ENCODE assay signal across 10 mouse cellular contexts in the genomic region with DNA sequence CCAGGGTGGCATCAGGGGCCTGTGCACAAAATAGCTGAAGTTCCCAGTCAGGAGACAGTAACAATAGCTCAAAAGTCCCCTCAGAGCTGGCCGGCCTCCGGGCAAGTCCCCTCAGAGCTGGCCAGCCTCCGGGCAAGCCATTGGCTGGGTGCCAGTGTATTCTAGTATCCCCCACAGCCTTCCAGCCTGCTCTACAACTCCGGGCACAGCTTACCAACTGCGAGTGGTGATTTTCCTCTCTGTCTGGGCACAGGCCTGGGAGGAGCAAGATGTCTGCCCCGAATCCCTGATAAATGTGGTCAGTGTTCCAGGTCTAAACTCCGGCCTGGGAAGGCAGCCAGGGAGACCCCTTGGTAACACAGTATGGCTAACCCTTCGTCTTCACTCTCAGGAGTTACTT. TPM values are rescaled to one million over a fixed set of nuclear protein-coding genes. Genes with fewer than 3 reads are reported as not detected.
A peak's percentile ranks its signal among the peaks of the same experiment; 100 is the strongest.
DNase-seq lines count a peak whose midpoint lies in the region; ATAC-seq and TF ChIP-seq lines count a peak whose summit lies in the region.
"Had no signal": no experiment of that assay in that cellular context is flagged by ENCODE, and none has a peak within 500 bp of the region (broad histone marks: within the 10 kb centered on the region; RNA-seq: fewer than 3 reads in every experiment).

No protein-coding gene starts in this region.

- H3K27ac ChIP-seq in left cerebral cortex, adult 2 months = no peak overlapping the region
- H3K27ac ChIP-seq in embryonic facial prominence, embryonic 14.5 days (replicated peaks; ENCODE audit: low read depth, low read length) = no peak overlapping the region

- no peak overlapping the region for H3K4me3 ChIP-seq in left cerebral cortex, adult 2 months
- no peak overlapping the region for H3K4me3 ChIP-seq in embryonic facial prominence, embryonic 14.5 days (ENCODE audit: low read depth, low read length)

- 60% methylated on average over 8 of the region's 8 CpGs for WGBS in embryonic facial prominence, embryonic 14.5 days

- H3K9me3 ChIP-seq in embryonic facial prominence, embryonic 14.5 days (ENCODE audit: control insufficient read depth, low read length) = no peaks in the 10 kb centered on the region

- H3K4me1 ChIP-seq in embryonic facial prominence, embryonic 14.5 days (ENCODE audit: control insufficient read depth, insufficient read depth, low read length) = peaks cover 24% of the 10 kb centered on the region

- ATAC-seq in embryonic facial prominence, embryonic 14.5 days (ENCODE audit: low read depth) = peak; percentile 16; the same call in 1 of the 2 replicates
- ATAC-seq in megakaryocyte, adult 5-6 weeks (ENCODE audit: poor library complexity, severe bottlenecking) = no peak

- no peaks in the 10 kb centered on the region for H3K36me3 ChIP-seq in embryonic facial prominence, embryonic 14.5 days (ENCODE audit: control insufficient read depth, insufficient read depth, low read length)

- TF ChIP-seq CTCF in left cerebral cortex, adult 2 months (IDR thresholded peaks at IDR 0.05) = no peak

- H3K9ac ChIP-seq in embryonic facial prominence, embryonic 14.5 days (ENCODE audit: low read depth, low read length) = no peak overlapping the region

- H3K4me2 ChIP-seq in embryonic facial prominence, embryonic 14.5 days (ENCODE audit: low read depth, low read length) = no peak overlapping the region

- no peaks in the 10 kb centered on the region for H3K27me3 ChIP-seq in embryonic facial prominence, embryonic 14.5 days (replicated peaks; ENCODE audit: control insufficient read depth, insufficient read depth, low read length)

- intact Hi-C loops in left cerebral cortex, postnatal 4 days (cut with DNase I) = no loop called here
- intact Hi-C loops in left cerebral cortex, adult 2 months (cut with DNase I) = no loop called here

- peak; percentile 76 to 78 for DNase-seq in cerebellum, postnatal 14 days
- DNase-seq in cerebellum, adult 8-10 months = no peak
- peak; percentile 89 for DNase-seq in left cerebral cortex, postnatal 4 days
- no peak for DNase-seq in left cerebral cortex, adult 2 months (ENCODE audit: extremely low spot score in 1 of 2, low spot score in 2 of 2)
- peak; percentile 50 for DNase-seq in embryonic facial prominence, embryonic 14.5 days (ENCODE audit: low spot score)
- peak; percentile 82 for DNase-seq in heart, postnatal 4 days
- DNase-seq in embryo, embryonic 11 days = no peak

RNA-seq across cellular contexts. Expression of a gene that starts 8.0 kb away (rescaled TPM):
- total RNA-seq in left cerebral cortex, postnatal 4 days (2021) = not detected
- under 1 TPM; 0.28 to 0.34 TPM for total RNA-seq in left cerebral cortex, adult 2 months (2021)
- 0.26 and 0.75 TPM in 2 replicates for polyA plus RNA-seq in embryonic facial prominence, embryonic 14.5 days (2014; fragmentation: Nextera tagmentation; extraction: Ambion mirVana)
- total RNA-seq in heart, postnatal 4 days (2021) = 1 to 10 TPM in 1 of 2 experiments, under 1 TPM in 1; 0.48 to 1.0 TPM
- not detected in 2 replicates for total RNA-seq in megakaryocyte, adult 5-6 weeks (2015)
- total RNA-seq in megakaryocyte, adult 5-6 weeks (2017) = not detected in 2 replicates
- total RNA-seq: liver, adult 2 months had no signal
- polyA plus RNA-seq: liver, adult 2 months; spleen, adult 2 months had no signal

RNA-seq across cellular contexts. Expression of a gene that starts 10.4 kb away (rescaled TPM):
- 1 to 10 TPM; 2.8 to 3.4 TPM for total RNA-seq in left cerebral cortex, postnatal 4 days (2021)
- 1 to 10 TPM; 2.9 to 3.0 TPM for total RNA-seq in left cerebral cortex, adult 2 months (2021)
- 5.5 and 7.5 TPM in 2 replicates for polyA plus RNA-seq in embryonic facial prominence, embryonic 14.5 days (2014; fragmentation: Nextera tagmentation; extraction: Ambion mirVana)
- total RNA-seq in heart, postnatal 4 days (2021) = 10 to 100 TPM; 56.0 to 60.4 TPM
- total RNA-seq in megakaryocyte, adult 5-6 weeks (2015) = not detected in 2 replicates
- total RNA-seq in megakaryocyte, adult 5-6 weeks (2017) = not detected in 2 replicates
- polyA plus RNA-seq: liver, adult 2 months had no signal

Comparison
In these comparisons a context has a peak if more than half of its experiments do, and no peak if none do; other contexts are left out.
1. DNase-seq: peak in cerebellum, postnatal 14 days (2 of 2), left cerebral cortex, postnatal 4 days (single experiment), embryonic facial prominence, embryonic 14.5 days (single experiment) and heart, postnatal 4 days (single experiment); none in cerebellum, adult 8-10 months (single experiment), left cerebral cortex, adult 2 months (0 of 2) and embryo, embryonic 11 days (single experiment).
2. RNA of a gene that starts 10.4 kb away (total RNA-seq): 56.0 to 60.4 TPM in heart, postnatal 4 days; 2.8 to 3.4 TPM in left cerebral cortex, postnatal 4 days, 2.9 to 3.0 TPM in left cerebral cortex, adult 2 months and not detected in megakaryocyte, adult 5-6 weeks; every median in the first group is over 10 times any median in the second.